Mouse (Mus musculus) forebrain, postnatal 0 days (tissue): ENCODE measurements around the gene Usp42. TPM values are rescaled to one million over a fixed set of nuclear protein-coding genes. Genes with fewer than 3 reads are reported as not detected.
A peak's percentile ranks its signal among the peaks of the same experiment; 100 is the strongest.

Experiments used
- ATAC-seq: fragments of 200-750 bp; cut with Nextera tagmentation; 2 replicates; pipeline ENCODE4 v1.8.0; 2017; ENCODE audit warnings: mild to moderate bottlenecking, moderate library complexity
- DNase-seq: peaks from one replicate; pipeline ENCODE4 v3.0.0-alpha.2; 2015
- H3K27ac ChIP-seq: fragments of 300-500 bp; sonication (generic); 2 replicates; pipeline ENCODE4 v1.5.1; 2014; ENCODE audit warnings: low read depth, mild to moderate bottlenecking, antibody characterized with exemption, low read length, moderate library complexity, mixed read lengths
- H3K27me3 ChIP-seq: fragments of 300-500 bp; sonication (generic); 2 replicates; pipeline ENCODE4 v1.6.1; 2014; ENCODE audit warnings: mild to moderate bottlenecking, low read length, mixed read lengths; ENCODE audit not compliant: insufficient read depth
- H3K36me3 ChIP-seq: fragments of 300-500 bp; sonication (generic); 2 replicates; pipeline ENCODE4 v1.6.1; 2014; ENCODE audit warnings: mild to moderate bottlenecking, moderate library complexity; ENCODE audit not compliant: insufficient read depth
- H3K4me1 ChIP-seq: fragments of 300-500 bp; sonication (generic); 2 replicates; pipeline ENCODE4 v1.6.1; 2014; ENCODE audit warnings: antibody characterized with exemption; ENCODE audit not compliant: insufficient read depth
- H3K4me2 ChIP-seq: fragments of 300-500 bp; sonication (generic); 2 replicates; pipeline ENCODE4 v1.6.1; 2014; ENCODE audit warnings: low read depth, mild to moderate bottlenecking, moderate library complexity
- H3K4me3 ChIP-seq: fragments of 300-500 bp; sonication (generic); 2 replicates; pipeline ENCODE4 v1.5.1; 2014; ENCODE audit warnings: low read depth, low read length, mixed read lengths
- H3K9ac ChIP-seq: fragments of 300-500 bp; sonication (generic); 2 replicates; pipeline ENCODE4 v1.6.1; 2014; ENCODE audit warnings: mild to moderate bottlenecking
- H3K9me3 ChIP-seq: fragments of 300-500 bp; sonication (generic); 2 replicates; pipeline ENCODE4 v1.6.1; 2016; ENCODE audit warnings: low read length
- CTCF ChIP-seq: sonication (generic); IDR thresholded peaks from 2 replicates; pipeline ENCODE4 v1.5.1; 2016; ENCODE audit warnings: antibody characterized with exemption, control low read depth, low read depth
- WGBS: fragments of 180-500 bp; shearing (Covaris S2); extraction: QIAGEN DNeasy Blood & Tissue Kit; methylation state at CpG from one replicate; pipeline ENCODE4 v1.1.7; 2014; 5-methylcytosine and 5-hydroxymethylcytosine counted together
- polyA plus RNA-seq: library from polyadenylated mRNA; unstranded; fragments of >200 nt; fragmentation: Nextera tagmentation; extraction: Ambion mirVana; gene quantifications from 2 replicates; pipeline ENCODE4 v1.2.1, GENCODE M21; 2015
- total RNA-seq: library from RNA; depleted of rRNA; stranded (reverse); fragments of >200 nt; gene quantifications from 2 replicates; pipeline ENCODE4 v1.2.3, GENCODE M21; 2014

The Usp42 gene
- total and polyA plus RNA-seq, 2 experiments from 2014 or later: 16.8 to 25.1 TPM

DNA sequence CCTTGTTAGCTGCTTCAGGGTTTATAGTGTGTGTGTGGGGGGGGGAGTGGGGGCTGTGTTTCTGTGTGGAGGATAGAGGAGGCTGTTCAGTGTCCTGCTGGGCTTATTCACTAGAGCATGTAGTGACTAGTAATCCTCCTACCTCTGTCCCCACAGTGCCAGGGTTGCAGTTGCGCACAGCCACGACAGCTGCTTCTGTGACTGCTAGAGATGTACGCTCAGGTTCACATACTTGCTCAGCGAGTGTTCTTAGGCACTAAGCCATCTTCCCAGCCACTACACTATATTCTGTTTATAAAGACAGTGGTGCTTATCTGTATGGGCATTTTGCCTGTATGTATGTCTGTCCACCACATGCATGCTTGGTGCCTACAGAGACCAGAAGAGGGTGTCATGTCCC lies 54.7 kb downstream of the Usp42 start:
- H3K4me2 ChIP-seq: no peak overlapping the region
- H3K36me3 ChIP-seq: no peaks in the 10 kb centered on the region
- no peaks in the 10 kb centered on the region for H3K9me3 ChIP-seq
- H3K27ac ChIP-seq: no peak overlapping the region
- DNase-seq (no peak), ATAC-seq (no peak)
- no peak overlapping the region for H3K9ac ChIP-seq
- H3K27me3 ChIP-seq: no peaks in the 10 kb centered on the region
- H3K4me1 ChIP-seq: no peaks in the 10 kb centered on the region
- H3K4me3 ChIP-seq: no peak overlapping the region
- TF ChIP-seq CTCF: no peak
- WGBS: 82% methylated on average over 4 of the region's 4 CpGs

DNA sequence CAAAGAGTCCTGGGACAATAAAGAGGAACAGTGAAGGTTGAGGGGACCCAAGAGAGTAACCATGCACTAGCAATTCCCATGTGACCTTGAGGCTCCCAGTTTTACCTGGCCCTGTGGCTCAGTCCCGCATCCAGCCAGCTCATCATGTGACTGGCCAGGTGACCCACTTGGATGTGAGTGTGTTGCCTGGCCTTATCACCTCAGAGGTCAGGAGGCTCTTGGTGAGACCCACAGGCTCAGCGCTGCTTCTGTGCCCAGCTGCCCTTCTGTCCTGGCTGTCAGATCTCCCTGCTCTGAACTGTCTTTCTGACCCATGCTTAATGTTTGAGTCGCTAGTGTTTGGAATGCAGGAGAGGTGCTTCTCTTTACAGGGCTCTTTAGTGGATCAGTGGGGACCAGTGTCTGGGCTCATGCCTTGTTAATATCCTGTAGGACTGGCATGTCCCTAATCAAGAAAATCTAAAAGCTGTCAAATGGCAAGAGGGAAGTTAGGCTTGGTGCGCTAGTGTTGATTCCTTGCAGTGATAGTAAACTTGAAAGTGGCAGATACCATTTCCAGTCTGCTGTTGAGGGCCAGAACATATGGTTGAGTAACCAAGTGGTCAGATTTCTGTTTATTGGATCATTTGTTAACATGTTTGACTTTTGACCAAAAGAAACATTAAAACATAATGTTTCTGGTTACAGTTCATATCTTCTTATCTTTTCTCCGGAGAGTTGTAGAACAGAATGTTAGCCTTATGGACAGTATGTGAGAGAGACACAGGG lies 55.7 kb downstream of the Usp42 start:
- Histone ChIP-seq H3K9me3 (no peaks in the 10 kb centered on the region), H3K27me3 (no peaks in the 10 kb centered on the region), H3K4me3 (no peak overlapping the region), H3K4me2 (no peak overlapping the region), H3K4me1 (no peaks in the 10 kb centered on the region), H3K36me3 (no peaks in the 10 kb centered on the region), H3K9ac (no peak overlapping the region), H3K27ac (no peak overlapping the region)
- DNase-seq: no peak
- TF ChIP-seq CTCF: no peak
- 90% methylated on average over 5 of the region's 5 CpGs for WGBS
- no peak for ATAC-seq

DNA sequence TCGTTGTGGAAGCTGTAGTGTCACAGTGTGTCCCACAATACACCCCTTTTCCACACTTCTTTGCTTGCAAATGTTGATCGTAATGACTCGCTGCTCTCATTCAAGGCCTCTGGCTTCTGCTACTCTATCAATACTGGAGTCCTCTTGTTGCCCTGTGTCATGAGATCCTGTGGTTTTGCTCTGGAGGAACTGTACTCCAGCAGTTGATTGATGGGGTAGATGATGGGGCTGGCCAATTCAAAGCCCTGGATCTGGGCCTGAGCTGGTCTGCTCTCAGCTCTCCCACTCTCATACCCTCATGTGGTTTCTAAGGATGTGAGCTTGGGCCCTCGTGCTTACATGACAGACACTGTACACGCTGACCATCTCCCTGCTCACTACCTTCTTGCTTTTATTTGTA lies 57.5 kb downstream of the Usp42 start:
- H3K9me3 ChIP-seq: no peaks in the 10 kb centered on the region
- 80% methylated on average over 5 of the region's 5 CpGs for WGBS
- no peak overlapping the region for H3K4me3 ChIP-seq
- no peak overlapping the region for H3K4me2 ChIP-seq
- no peak overlapping the region for H3K27ac ChIP-seq
- H3K27me3 ChIP-seq: no peaks in the 10 kb centered on the region
- H3K9ac ChIP-seq: no peak overlapping the region
- no peak for TF ChIP-seq CTCF
- ATAC-seq (no peak), DNase-seq (no peak)
- no peaks in the 10 kb centered on the region for H3K4me1 ChIP-seq
- no peaks in the 10 kb centered on the region for H3K36me3 ChIP-seq

DNA sequence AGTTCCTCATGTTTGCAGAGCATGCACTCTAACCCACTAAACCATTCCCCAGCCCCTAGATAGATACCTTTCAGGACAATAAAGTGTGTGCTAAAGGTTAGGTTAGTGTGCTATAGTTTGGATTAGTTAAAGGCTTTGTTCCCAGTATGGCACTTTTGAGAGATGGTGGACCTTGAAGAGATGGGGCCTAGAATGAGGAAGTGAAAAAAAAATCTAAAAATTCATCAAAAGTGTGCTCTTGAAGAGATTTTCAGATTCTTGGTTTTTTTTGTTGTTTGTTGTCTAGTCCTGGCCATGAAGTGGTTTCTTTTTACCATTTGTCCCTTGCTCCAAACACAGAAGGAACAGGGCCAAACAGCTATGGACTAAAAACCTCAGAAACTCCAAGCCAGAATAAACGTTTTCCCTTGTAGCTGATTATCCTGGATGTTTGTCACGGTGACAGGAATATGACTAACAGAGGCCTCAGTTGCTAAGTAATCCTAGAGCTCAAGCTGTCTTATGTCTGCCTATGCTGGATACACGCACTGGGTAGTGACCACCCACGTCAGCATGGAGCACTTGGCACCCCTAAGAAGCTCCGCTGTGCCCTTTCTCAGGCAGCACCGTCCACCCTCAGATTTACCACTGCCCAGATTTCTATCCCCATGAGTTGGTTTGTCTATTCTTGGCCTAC lies 61.2 kb downstream of the Usp42 start:
- Histone ChIP-seq H3K27ac (no peak overlapping the region), H3K4me3 (no peak overlapping the region), H3K36me3 (no peaks in the 10 kb centered on the region), H3K9me3 (no peaks in the 10 kb centered on the region), H3K4me2 (no peak overlapping the region), H3K9ac (no peak overlapping the region), H3K4me1 (no peaks in the 10 kb centered on the region), H3K27me3 (no peaks in the 10 kb centered on the region)
- 77% methylated on average over 6 of the region's 6 CpGs for WGBS
- TF ChIP-seq CTCF: no peak
- DNase-seq (no peak), ATAC-seq (no peak; the same call in 1 of the 2 replicates)

DNA sequence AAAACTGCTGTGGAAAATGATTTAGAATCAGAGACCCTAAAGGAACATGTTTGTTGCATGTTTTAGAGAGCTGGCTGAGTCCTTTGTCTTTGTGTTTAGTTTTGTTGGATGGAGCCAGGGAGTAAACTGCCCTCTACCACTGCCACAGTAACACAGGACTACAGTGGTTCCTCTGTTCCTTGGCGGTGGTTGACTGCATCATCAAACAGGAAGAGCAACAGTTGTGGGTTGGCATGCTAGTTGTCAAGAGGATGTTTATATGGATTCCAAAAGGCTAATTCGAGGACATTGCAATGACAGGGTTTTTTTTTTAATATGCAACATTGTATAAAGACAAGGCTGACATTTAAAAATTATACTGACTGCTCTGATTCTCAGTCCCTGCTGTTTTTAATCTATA lies 62.2 kb downstream of the Usp42 start:
- Histone ChIP-seq H3K27me3 (no peaks in the 10 kb centered on the region), H3K27ac (no peak overlapping the region), H3K4me3 (no peak overlapping the region), H3K9ac (no peak overlapping the region), H3K9me3 (no peaks in the 10 kb centered on the region), H3K4me2 (no peak overlapping the region), H3K4me1 (no peaks in the 10 kb centered on the region), H3K36me3 (no peaks in the 10 kb centered on the region)
- 53% methylated on average over 2 of the region's 2 CpGs for WGBS
- DNase-seq: no peak
- no peak for TF ChIP-seq CTCF
- no peak for ATAC-seq

DNA sequence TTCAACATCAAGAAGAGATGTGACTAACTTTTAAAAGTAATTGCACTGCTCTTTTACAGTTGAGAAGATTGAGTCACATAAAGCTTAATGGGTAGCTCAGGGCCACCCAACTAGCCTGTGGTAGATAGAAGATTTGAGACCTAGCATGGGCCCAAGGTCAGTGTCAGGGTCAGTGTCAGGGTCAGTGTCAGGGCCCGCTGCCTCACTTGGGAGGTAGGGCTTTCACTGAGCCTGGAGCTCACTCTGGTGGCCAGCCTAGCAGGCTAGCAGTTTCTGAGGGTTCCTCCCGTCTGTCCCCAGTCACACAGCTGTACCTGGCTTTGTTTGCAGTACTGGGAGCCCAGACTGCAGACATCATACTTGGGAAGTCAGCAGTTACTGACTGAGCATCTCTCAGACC lies 62.7 kb downstream of the Usp42 start:
- H3K4me2 ChIP-seq: no peak overlapping the region
- H3K27ac ChIP-seq: no peak overlapping the region
- H3K27me3 ChIP-seq: no peaks in the 10 kb centered on the region
- peak; percentile 15; the same call in 1 of the 2 replicates for TF ChIP-seq CTCF
- H3K9me3 ChIP-seq: no peaks in the 10 kb centered on the region
- WGBS: 41% methylated on average over 2 of the region's 2 CpGs
- DNase-seq: no peak
- H3K4me1 ChIP-seq: no peaks in the 10 kb centered on the region
- H3K36me3 ChIP-seq: no peaks in the 10 kb centered on the region
- no peak overlapping the region for H3K9ac ChIP-seq
- ATAC-seq: no peak
- no peak overlapping the region for H3K4me3 ChIP-seq

DNA sequence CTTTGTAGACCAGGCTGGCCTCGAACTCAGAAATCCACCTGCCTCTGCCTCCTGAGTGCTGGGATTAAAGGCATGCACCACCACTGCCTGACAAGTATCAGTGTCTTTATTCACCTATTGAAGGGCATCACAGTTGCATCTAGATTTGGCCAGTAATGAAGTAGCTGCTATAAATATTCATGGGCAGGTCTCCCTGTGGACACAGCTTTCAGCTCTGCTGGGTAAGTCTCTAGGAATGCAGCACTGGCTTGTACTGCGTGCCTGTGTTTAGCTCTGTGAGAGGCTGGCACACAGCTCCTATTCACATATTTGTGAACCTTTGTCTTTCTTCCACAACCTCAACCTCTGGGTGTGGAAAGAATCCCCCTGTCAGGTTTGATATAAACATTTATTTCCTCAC lies 63.2 kb downstream of the Usp42 start:
- Histone ChIP-seq H3K9me3 (no peaks in the 10 kb centered on the region), H3K4me1 (no peaks in the 10 kb centered on the region), H3K27me3 (no peaks in the 10 kb centered on the region), H3K4me3 (no peak overlapping the region), H3K4me2 (no peak overlapping the region), H3K36me3 (no peaks in the 10 kb centered on the region), H3K9ac (no peak overlapping the region), H3K27ac (no peak overlapping the region)
- no peak for ATAC-seq
- DNase-seq: no peak
- 43% methylated on average over 2 of the region's 2 CpGs for WGBS
- TF ChIP-seq CTCF: no peak
